Mouse (Mus musculus) lung, postnatal 0 days (tissue): ENCODE measurements at regions not wholly inside any gene's neighbourhood (a gene's known extent, or its start where the extent isn't known, plus 50 kb on each side); places are given as distances from the start of the nearest gene placed in this dataset.

ENCODE experiments used
- CTCF ChIP-seq: IDR thresholded peaks from 2 replicates; pipeline ENCODE4 v1.5.1; 2016; ENCODE audit warnings: antibody characterized with exemption, mild to moderate bottlenecking
- EP300 ChIP-seq: IDR thresholded peaks from 2 replicates; pipeline ENCODE4 v1.6.1; 2016; ENCODE audit warnings: antibody characterized with exemption, mild to moderate bottlenecking, control low read depth

GRCm38 (mm10) chr16:54348814-54349213 is 949.0 kb downstream of the Zpld1 start:
- TF ChIP-seq CTCF (no peak), EP300 (no peak)
